Mouse (Mus musculus): ENCODE measurements around the gene Serpinb9.

GRCm38 (mm10) chr13:32974889-32975460 is 28.1 kb upstream of the Serpinb9 start:
- TF ChIP-seq CTCF (IDR thresholded peaks at IDR 0.05; ENCODE audit: insufficient read depth, low read depth, low read length), result no peak
- TF ChIP-seq POLR2A (IDR thresholded peaks at IDR 0.05; ENCODE audit: insufficient read depth, low read depth, low read length), result no peak

All from olfactory bulb, adult 2 months (tissue).